Mouse (Mus musculus): ENCODE data around the gene Gm20509. TPM values are rescaled to one million over a fixed set of nuclear protein-coding genes. Genes with fewer than 3 reads are reported as not detected.
A peak's percentile ranks its signal among the peaks of the same experiment; 100 is the strongest.
"Not testable (repeated sequence)": the region's sequence is repeated elsewhere in the genome, so short reads cannot be mapped to it uniquely, and the experiment has no call there.

Gm20509 gene
- polyA plus RNA-seq (2015; fragmentation: Nextera tagmentation; extraction: Ambion mirVana): not detected in 2 replicates

GRCm38 (mm10) chr9:73102181-73102580 is at the start of gene Gm20509:
Gene Gm20509 (plus strand): TSS chr9:73102470.
- Histone ChIP-seq H3K9me3 (replicated peaks) (no peaks in the 10 kb centered on the region), H3K4me2 (replicated peaks) (peak within 1 kb of the TSS; percentile 87), H3K27me3 (peaks cover 31% of the 10 kb centered on the region), H3K4me3 (replicated peaks) (peak within 1 kb of the TSS; percentile 45), H3K27ac (replicated peaks) (no peak within 1 kb of the TSS), H3K4me1 (peaks cover 7% of the 10 kb centered on the region; the same call in 1 of the 2 replicates), H3K9ac (peak within 1 kb of the TSS; percentile 29; the same call in 1 of the 2 replicates), H3K36me3 (no peaks in the 10 kb centered on the region)
- 89% methylated on average over 4 of the region's 4 CpGs for WGBS
- ATAC-seq (ENCODE audit: insufficient number of reproducible peaks, low FRiP score, low TSS enrichment, low read depth): no peak

DNA sequence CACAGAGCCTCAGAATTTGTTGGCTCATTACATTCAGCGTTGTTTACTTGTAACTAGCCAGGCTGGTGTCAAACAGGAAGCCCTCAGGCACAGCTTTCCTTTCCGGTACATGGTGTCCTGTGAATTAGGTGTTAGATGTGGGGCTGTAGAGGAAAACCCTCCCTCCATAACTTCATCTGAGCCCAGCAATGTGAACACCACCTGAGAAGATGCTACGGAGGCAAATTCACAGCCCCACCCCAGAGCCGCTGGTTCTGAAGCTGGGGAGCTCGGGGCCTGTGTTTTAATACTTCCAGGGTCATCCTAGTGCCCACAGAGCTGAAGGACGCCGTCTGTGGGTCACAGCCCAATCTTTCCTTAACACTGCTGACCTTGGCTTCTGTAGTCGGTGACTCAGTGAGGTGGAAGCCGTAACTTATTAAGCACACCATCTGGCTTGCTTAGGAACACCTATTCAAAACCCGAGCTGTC is 46.8 kb upstream of the Gm20509 start:
- H3K27ac ChIP-seq (replicated peaks): no peak overlapping the region
- H3K4me3 ChIP-seq (replicated peaks): no peak overlapping the region
- 0 out of 2 replicates have a peak, but pooled peaks cover 6% of the 10 kb centered on the region for H3K4me1 ChIP-seq
- H3K36me3 ChIP-seq: no peaks in the 10 kb centered on the region
- no peaks in the 10 kb centered on the region for H3K9me3 ChIP-seq (replicated peaks)
- ATAC-seq (ENCODE audit: insufficient number of reproducible peaks, low FRiP score, low TSS enrichment, low read depth): no peak
- H3K4me2 ChIP-seq (replicated peaks): no peak overlapping the region
- WGBS: 58% methylated on average over 10 of the region's 10 CpGs
- H3K9ac ChIP-seq: no peak overlapping the region
- H3K27me3 ChIP-seq: no peaks in the 10 kb centered on the region

DNA sequence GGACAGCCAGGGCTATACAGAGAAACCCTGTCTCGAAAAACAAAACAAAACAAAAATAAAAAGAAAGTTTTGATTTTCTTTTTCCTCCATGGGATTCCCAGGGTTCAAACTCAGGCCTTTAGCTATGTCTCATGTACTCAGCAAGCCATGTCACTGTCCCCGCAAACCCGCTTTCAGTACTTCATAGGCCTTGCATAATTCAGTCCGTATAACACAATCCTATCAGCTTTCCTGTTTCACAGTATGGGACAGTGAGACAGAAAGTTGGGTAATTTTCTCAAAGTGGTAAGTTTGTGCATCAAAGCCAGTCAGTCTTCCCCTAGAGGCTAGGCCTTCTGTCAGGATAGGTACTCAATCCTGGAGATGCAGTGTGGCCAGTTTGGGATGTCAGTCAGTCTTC is 43.0 kb upstream of the Gm20509 start:
- Histone ChIP-seq H3K4me3 (replicated peaks) (no peak overlapping the region), H3K4me2 (replicated peaks) (no peak overlapping the region), H3K36me3 (no peaks in the 10 kb centered on the region), H3K27ac (replicated peaks) (no peak overlapping the region), H3K4me1 (peaks cover 11% of the 10 kb centered on the region), H3K9ac (no peak overlapping the region), H3K9me3 (replicated peaks) (no peaks in the 10 kb centered on the region), H3K27me3 (no peaks in the 10 kb centered on the region)
- no peak for ATAC-seq (ENCODE audit: insufficient number of reproducible peaks, low FRiP score, low TSS enrichment, low read depth)
- WGBS: 82% methylated on average over 4 of the region's 4 CpGs

GRCm38 (mm10) chr9:73063621-73064290 is 38.5 kb upstream of the Gm20509 start:
- Histone ChIP-seq H3K27ac (replicated peaks) (peak overlapping the region; percentile 48; the same call in 1 of the 2 replicates), H3K27me3 (no peaks in the 10 kb centered on the region), H3K9ac (no peak overlapping the region), H3K36me3 (no peaks in the 10 kb centered on the region), H3K4me2 (replicated peaks) (peak overlapping the region; percentile 40), H3K4me3 (replicated peaks) (peak overlapping the region; percentile 3; the same call in 1 of the 2 replicates), H3K4me1 (peaks cover 32% of the 10 kb centered on the region), H3K9me3 (replicated peaks) (no peaks in the 10 kb centered on the region)
- WGBS: 15% methylated on average over 15 of the region's 15 CpGs
- ATAC-seq (ENCODE audit: insufficient number of reproducible peaks, low FRiP score, low TSS enrichment, low read depth): no peak

DNA sequence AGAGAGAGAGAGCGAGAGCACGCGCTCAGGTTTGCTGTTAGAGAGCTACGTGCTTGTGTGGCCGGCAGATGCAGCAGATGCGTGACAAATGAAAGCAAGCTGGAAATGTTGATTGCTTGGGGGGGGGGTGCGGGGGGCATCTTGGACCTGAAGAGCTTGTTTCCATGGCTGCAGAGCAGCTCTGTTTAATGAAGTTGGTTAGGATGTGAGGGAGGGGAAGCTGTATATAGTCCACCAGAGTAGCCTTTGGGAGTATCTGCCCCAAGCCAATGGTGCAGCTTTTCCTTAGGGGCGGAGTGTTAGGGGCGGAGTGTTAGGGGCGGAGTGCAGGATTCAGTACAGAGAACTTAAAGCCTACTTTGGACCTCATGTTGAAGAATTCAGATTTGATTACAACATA is 35.2 kb upstream of the Gm20509 start:
- Histone ChIP-seq H3K9ac (no peak overlapping the region), H3K27me3 (no peaks in the 10 kb centered on the region), H3K36me3 (no peaks in the 10 kb centered on the region), H3K4me1 (peaks cover 32% of the 10 kb centered on the region), H3K4me2 (replicated peaks) (peak overlapping the region; percentile 39), H3K9me3 (replicated peaks) (no peaks in the 10 kb centered on the region), H3K27ac (replicated peaks) (peak overlapping the region; percentile 84), H3K4me3 (replicated peaks) (peak overlapping the region; percentile 9; the same call in 1 of the 2 replicates)
- WGBS: 6% methylated on average over 10 of the region's 10 CpGs
- peak; percentile 76 for ATAC-seq (ENCODE audit: insufficient number of reproducible peaks, low FRiP score, low TSS enrichment, low read depth)

GRCm38 (mm10) chr9:73068230-73068679 is 34.0 kb upstream of the Gm20509 start:
- Histone ChIP-seq H3K27ac (replicated peaks) (peak overlapping the region; percentile 84), H3K36me3 (no peaks in the 10 kb centered on the region), H3K9me3 (replicated peaks) (no peaks in the 10 kb centered on the region), H3K4me2 (replicated peaks) (peak overlapping the region; percentile 39), H3K4me1 (peaks cover 30% of the 10 kb centered on the region), H3K9ac (no peak overlapping the region), H3K4me3 (replicated peaks) (no peak overlapping the region), H3K27me3 (no peaks in the 10 kb centered on the region)
- peak; percentile 66 for ATAC-seq (ENCODE audit: insufficient number of reproducible peaks, low FRiP score, low TSS enrichment, low read depth)
- 29% methylated on average over 6 of the region's 6 CpGs for WGBS

DNA sequence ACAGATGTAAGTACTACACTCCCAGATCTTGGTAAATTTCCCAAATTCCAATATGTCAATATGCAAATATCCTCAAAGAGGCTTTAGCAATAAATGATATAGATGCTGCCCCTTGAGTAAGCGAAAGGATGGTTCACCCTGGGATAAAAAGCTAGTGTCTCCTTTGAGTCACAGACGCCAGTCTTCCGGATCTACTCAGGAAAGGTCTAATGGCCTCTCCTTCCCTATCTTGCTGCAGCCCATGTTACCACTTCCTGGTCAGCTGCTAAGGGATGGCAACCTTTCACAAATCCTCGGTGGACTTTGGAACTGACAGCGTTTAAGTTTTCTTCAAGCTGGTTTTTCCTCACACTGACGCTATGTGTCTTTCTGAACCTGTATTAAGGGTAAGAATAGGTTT is 33.6 kb upstream of the Gm20509 start:
- WGBS: 76% methylated on average over 6 of the region's 6 CpGs
- no peak for ATAC-seq (ENCODE audit: insufficient number of reproducible peaks, low FRiP score, low TSS enrichment, low read depth)
- no peaks in the 10 kb centered on the region for H3K36me3 ChIP-seq

DNA sequence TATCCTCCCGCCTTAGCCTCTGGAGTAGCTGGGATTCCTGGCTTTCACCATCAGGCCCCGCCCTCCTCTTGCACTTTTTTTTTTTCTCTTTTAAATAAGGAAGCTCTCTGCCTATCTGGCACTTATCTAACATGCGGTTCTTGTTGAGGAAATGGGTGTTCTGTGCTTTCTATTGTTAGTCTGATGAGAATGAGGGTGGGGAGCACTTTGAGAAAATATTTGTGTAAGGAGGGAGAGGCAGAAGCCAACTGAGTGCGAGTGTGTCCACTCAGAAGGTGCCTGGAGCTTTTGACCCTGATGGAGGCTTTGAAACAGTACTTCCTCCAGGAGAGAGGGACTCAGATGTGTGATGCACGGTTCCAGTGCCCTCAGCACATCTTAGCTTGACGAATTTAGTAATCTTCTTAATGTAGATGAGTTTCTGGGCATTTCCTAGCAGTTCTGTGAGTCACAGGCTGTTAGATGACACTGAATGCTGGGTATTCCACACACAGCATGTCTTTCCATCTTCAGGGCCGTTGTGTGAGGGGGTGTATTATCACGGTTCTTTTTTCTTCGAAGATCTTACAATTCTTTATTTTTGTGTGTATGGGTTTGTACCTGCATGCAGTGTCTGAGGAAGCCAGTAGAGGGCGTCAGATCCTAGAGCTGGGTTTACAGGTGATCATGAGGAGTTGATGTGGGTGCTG is 31.2 kb upstream of the Gm20509 start:
- ATAC-seq (ENCODE audit: insufficient number of reproducible peaks, low FRiP score, low TSS enrichment, low read depth): no peak
- peaks cover 15% of the 10 kb centered on the region for H3K4me1 ChIP-seq
- H3K9ac ChIP-seq: no peak overlapping the region
- H3K27me3 ChIP-seq: no peaks in the 10 kb centered on the region
- H3K9me3 ChIP-seq (replicated peaks): no peaks in the 10 kb centered on the region
- H3K27ac ChIP-seq (replicated peaks): no peak overlapping the region
- no peaks in the 10 kb centered on the region for H3K36me3 ChIP-seq
- H3K4me3 ChIP-seq (replicated peaks): no peak overlapping the region
- H3K4me2 ChIP-seq (replicated peaks): no peak overlapping the region
- WGBS: 72% methylated on average over 10 of the region's 10 CpGs

More for the DNA sequence above, 33.6 kb upstream of the Gm20509 start:
- Histone ChIP-seq H3K9ac (no peak overlapping the region), H3K4me3 (replicated peaks) (no peak overlapping the region), H3K4me2 (replicated peaks) (no peak overlapping the region), H3K4me1 (peaks cover 26% of the 10 kb centered on the region), H3K27ac (replicated peaks) (peak overlapping the region; percentile 84), H3K9me3 (replicated peaks) (no peaks in the 10 kb centered on the region), H3K27me3 (no peaks in the 10 kb centered on the region)

GRCm38 (mm10) chr9:73072426-73072825 is 29.8 kb upstream of the Gm20509 start:
- H3K36me3 ChIP-seq: no peaks in the 10 kb centered on the region
- H3K27ac ChIP-seq (replicated peaks): no peak overlapping the region
- no peaks in the 10 kb centered on the region for H3K9me3 ChIP-seq (replicated peaks)
- peaks cover 11% of the 10 kb centered on the region for H3K4me1 ChIP-seq
- 70% methylated on average over 8 of the region's 8 CpGs for WGBS
- H3K9ac ChIP-seq: no peak overlapping the region
- H3K4me2 ChIP-seq (replicated peaks): no peak overlapping the region
- no peak for ATAC-seq (ENCODE audit: insufficient number of reproducible peaks, low FRiP score, low TSS enrichment, low read depth)
- no peaks in the 10 kb centered on the region for H3K27me3 ChIP-seq
- no peak overlapping the region for H3K4me3 ChIP-seq (replicated peaks)

DNA sequence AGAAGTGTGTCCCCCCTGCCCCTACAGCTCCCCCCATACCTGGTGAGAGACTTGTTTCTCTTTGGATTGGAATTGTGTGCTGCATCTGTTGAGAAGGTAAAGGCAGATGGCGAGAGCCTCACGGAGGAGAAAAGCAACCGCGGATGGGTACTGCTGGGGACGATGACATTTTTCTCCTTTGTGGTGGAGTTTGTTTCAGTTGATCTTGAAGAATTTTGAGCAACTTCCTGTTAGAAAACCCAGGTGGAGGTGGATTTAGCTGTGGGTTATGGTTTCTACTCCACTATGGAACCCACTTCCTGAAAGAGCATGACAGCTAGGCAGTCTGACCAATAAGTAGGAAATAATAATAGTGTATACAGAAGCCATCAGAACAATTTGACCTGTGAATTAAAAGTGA is 29.1 kb upstream of the Gm20509 start:
- Histone ChIP-seq H3K4me3 (replicated peaks) (no peak overlapping the region), H3K4me2 (replicated peaks) (no peak overlapping the region), H3K4me1 (peaks cover 4% of the 10 kb centered on the region), H3K36me3 (no peaks in the 10 kb centered on the region), H3K27me3 (no peaks in the 10 kb centered on the region), H3K27ac (replicated peaks) (no peak overlapping the region), H3K9me3 (replicated peaks) (no peaks in the 10 kb centered on the region), H3K9ac (no peak overlapping the region)
- no peak for ATAC-seq (ENCODE audit: insufficient number of reproducible peaks, low FRiP score, low TSS enrichment, low read depth)
- 90% methylated on average over 5 of the region's 5 CpGs for whole genome bisulfite sequencing

DNA sequence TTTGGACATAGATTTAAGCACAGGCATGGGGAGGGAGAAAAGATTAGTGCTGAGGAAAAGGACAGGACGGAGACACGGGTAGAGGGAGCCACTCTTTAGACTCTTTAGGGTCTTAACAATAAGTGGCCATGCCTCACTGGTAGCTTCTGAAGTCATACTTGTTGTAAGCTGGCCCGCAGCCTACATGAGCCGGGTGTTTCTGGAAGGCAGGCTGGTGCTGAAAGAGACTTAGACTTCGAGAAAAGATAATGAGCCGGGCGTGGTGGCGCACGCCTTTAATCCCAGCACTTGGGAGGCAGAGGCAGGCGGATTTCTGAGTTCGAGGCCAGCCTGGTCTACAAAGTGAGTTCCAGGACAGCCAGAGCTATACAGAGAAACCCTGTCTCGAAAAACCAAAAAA is 22.9 kb upstream of the Gm20509 start:
- not testable (repeated sequence) for H3K9me3 ChIP-seq (replicated peaks); H3K9ac ChIP-seq; H3K4me2 ChIP-seq (replicated peaks); H3K27me3 ChIP-seq; H3K4me1 ChIP-seq; H3K36me3 ChIP-seq; H3K27ac ChIP-seq (replicated peaks); H3K4me3 ChIP-seq (replicated peaks); ATAC-seq (ENCODE audit: insufficient number of reproducible peaks, low FRiP score, low TSS enrichment, low read depth)
- WGBS: 91% methylated on average over 11 of the region's 12 CpGs
